Mouse (Mus musculus) heart, postnatal 14 days (tissue): ENCODE measurements around the gene Diexf. TPM values are rescaled to one million over a fixed set of nuclear protein-coding genes. Genes with fewer than 3 reads are reported as not detected.
A peak's percentile ranks its signal among the peaks of the same experiment; 100 is the strongest.

ENCODE experiments used
- DNase-seq, 2 experiments: peaks; one replicate each; pipeline ENCODE4 v3.0.0; 2021 to 2022
- intact Hi-C: fragments of 180-260 bp; cut with DNase I; formaldehyde crosslinking; loops from one replicate; pipeline ENCODE4 v1.15.1; 2025
- total RNA-seq, 2 experiments: library from RNA; stranded (reverse); gene quantifications; 2 replicates each; pipeline ENCODE4 v1.2.3; 2021

Diexf gene
- total RNA-seq, 2 experiments from 2014 or later: 9.7 to 10.1 TPM

- intact Hi-C loops: no loop called here
- peak; percentile 74 to 78 for DNase-seq
Measured at GRCm38 (mm10) chr1:193090211-193090871, 39.7 kb downstream of the Diexf start.

GRCm38 (mm10) chr1:193089683-193090082 lies 40.4 kb downstream of the Diexf start:
- peak; percentile 29 for DNase-seq
- intact Hi-C loops: no loop called here

- DNase-seq: peak in 1 of 2 experiments; percentile 25
- intact Hi-C loops: no loop called here
Measured at GRCm38 (mm10) chr1:193089211-193089610, 40.9 kb downstream of the Diexf start.

DNA sequence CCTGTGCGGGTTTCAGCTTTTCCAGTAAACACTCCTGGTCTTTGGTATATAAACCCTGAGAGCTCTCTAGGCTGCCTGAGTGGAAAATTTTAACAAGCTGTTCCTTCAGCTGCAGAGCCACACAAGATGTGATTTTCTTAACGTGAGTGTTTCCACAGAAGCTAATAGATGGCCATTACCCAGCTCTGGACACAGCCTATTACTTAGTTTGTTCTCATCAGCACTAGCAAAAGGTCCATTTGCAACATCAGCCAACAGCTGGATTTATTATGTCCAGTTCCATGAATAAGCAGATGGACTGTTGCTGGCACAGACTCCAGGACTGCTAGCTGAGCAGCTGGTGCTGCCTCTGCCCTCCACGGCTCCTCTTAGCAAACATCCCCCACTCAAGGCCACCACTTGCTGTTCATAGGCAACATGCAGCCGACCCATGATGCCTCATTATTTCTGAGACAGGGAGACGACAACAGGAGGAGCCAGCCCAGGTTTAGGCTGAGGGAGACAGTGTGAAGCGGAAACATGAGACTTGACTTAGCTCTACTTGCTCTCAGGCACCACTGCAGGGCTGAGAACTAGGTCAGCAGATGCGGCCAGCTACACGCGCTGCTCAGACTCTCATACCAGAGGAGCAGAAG lies 43.1 kb downstream of the Diexf start:
- intact Hi-C loops: no loop called here
- DNase-seq: peak; percentile 47 to 55

- intact Hi-C loops: no loop called here
Measured at GRCm38 (mm10) chr1:193086111-193086841, 43.8 kb downstream of the Diexf start.

GRCm38 (mm10) chr1:193085541-193086020 lies 44.5 kb downstream of the Diexf start:
- no peak for DNase-seq
- intact Hi-C loops: no loop called here

More at GRCm38 (mm10) chr1:193086111-193086841, 43.8 kb downstream of the Diexf start:
- DNase-seq: no peak

GRCm38 (mm10) chr1:193084016-193084415 lies 46.1 kb downstream of the Diexf start:
- intact Hi-C loops: no loop called here
- no peak for DNase-seq

- DNase-seq: no peak
- intact Hi-C loops: no loop called here
Measured at GRCm38 (mm10) chr1:193083051-193083450, 47.0 kb downstream of the Diexf start.

DNA sequence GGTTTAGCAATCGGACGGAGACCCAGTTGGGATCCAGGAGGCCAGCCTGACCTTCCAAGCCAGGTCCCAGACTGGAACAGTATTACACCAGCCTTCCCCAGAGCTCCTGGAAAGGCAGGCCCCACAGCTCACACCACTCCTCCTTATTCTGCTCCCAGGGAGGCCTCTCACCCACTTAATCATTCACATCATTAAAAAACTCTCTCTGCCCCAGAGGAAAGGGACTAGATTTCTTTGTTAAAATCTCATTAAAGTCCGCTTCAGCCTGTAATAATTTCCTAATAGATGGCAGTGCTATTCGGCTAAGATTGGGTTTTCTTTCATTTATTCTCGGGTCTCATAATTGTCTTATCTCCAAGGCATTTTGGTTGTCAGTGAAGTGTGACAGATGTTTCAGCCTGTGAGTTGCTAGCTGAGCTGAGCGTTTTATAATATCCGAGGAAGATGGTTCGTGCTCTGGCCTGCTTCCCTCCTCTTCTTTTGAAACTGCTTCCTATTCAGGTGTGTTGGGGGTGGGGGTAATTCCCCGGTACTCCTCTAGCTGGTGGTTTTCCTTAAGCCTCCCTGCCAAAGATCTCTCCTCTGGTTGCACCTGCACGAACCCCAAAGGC lies 47.7 kb downstream of the Diexf start:
- intact Hi-C loops: no loop called here
- no peak for DNase-seq

- DNase-seq: no peak
- intact Hi-C loops: no loop called here
Measured at GRCm38 (mm10) chr1:193062618-193063017, 67.5 kb downstream of the Diexf start.

GRCm38 (mm10) chr1:193060167-193060566 lies 69.9 kb downstream of the Diexf start:
- intact Hi-C loops: no loop called here

GRCm38 (mm10) chr1:193059596-193059995 lies 70.5 kb downstream of the Diexf start:
- no peak for DNase-seq
- intact Hi-C loops: no loop called here

More at GRCm38 (mm10) chr1:193060167-193060566, 69.9 kb downstream of the Diexf start:
- DNase-seq: no peak

DNA sequence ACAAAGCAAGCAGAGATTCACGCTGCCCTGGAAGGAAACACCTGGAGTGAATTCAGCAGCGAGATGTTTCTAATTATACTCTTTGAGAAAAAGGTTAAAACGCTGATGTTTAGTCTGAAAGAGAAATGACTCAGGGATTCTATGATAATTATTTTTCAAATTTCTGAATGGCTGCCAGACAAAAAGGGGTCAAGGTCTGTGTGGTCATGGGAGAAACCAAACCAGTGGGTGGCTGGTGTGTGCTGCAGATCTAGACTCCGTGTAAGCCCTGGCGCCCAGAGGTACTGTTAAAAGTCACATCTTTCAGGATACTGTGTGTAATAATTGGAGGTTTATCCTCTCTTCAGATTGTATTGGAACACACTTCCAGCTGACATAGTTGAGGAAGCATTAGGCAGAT lies 75.7 kb downstream of the Diexf start:
- DNase-seq: no peak
- intact Hi-C loops: no loop called here

- no peak for DNase-seq
- intact Hi-C loops: no loop called here
Measured at GRCm38 (mm10) chr1:193053065-193053464, 77.0 kb downstream of the Diexf start.

DNA sequence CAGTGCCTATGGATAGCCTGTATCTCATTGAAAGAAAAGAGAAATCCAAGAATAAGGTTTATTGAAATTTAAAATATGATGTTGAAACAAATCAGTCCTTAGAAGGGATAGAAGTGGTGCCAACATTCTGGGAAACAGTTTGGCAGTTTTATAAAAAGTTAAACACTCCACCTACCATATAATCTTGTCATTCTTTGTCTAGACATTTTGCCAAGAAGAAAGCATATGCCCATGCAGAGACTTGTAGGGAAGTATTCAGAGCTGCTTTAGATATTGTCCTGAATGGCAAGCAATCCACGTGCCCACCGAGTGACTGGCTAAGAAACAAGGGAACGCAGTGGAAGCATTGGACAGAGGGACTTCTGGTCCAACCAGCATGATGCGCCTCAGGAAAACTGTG lies 82.5 kb downstream of the Diexf start:
- no peak for DNase-seq
- intact Hi-C loops: no loop called here

- DNase-seq: no peak
- intact Hi-C loops: no loop called here
Measured at GRCm38 (mm10) chr1:193042760-193043295, 87.2 kb downstream of the Diexf start.

Other genes with a start within 250 kb of the Diexf start
- gene Syt14, start 94.5 kb downstream of the Diexf start, total RNA-seq: under 1 TPM; 0.14 to 0.22 TPM
- 1 to 10 TPM; 3.7 to 4.1 TPM for gene Irf6, start 22.8 kb upstream of the Diexf start, total RNA-seq
- 1 to 10 TPM; 2.9 to 4.7 TPM for gene A130010J15Rik, start 37.8 kb upstream of the Diexf start, total RNA-seq
- gene Traf3ip3, start 71.4 kb upstream of the Diexf start, total RNA-seq: 1 to 10 TPM in 1 of 2 experiments, under 1 TPM in 1; 0.84 to 6.1 TPM
- 10 to 100 TPM in 1 of 2 experiments, 1 to 10 TPM in 1; 7.9 to 12.6 TPM for gene Lamb3, start 77.4 kb upstream of the Diexf start, total RNA-seq
- gene Hsd11b1, start 133.8 kb upstream of the Diexf start, total RNA-seq: 1 to 10 TPM; 2.2 to 2.4 TPM
- gene G0s2, start 142.9 kb upstream of the Diexf start, total RNA-seq: 10 to 100 TPM; 43.4 to 57.3 TPM
- under 1 TPM; 0.72 to 0.83 TPM for gene Camk1g, start 240.0 kb upstream of the Diexf start, total RNA-seq